Mouse (Mus musculus) spleen, postnatal 36 days (tissue): ENCODE data around the gene Pip5k1a.
"Not testable (repeated sequence)": the region's sequence is repeated elsewhere in the genome, so short reads cannot be mapped to it uniquely, and the experiment has no call there.

Source experiments
- DNase-seq, 2 experiments: peaks; one replicate each; pipeline ENCODE4 v3.0.0; 2022; ENCODE audit warnings: low spot score in 2 of 2, mixed read lengths in 1 of 2

Gene Pip5k1a

GRCm38 (mm10) chr3:95106338-95107117 is at the start of gene Pip5k1a:
Gene Pip5k1a, minus strand, starts transcription at chr3:95106930.
- DNase-seq: peak; percentile 94 to 96

DNA sequence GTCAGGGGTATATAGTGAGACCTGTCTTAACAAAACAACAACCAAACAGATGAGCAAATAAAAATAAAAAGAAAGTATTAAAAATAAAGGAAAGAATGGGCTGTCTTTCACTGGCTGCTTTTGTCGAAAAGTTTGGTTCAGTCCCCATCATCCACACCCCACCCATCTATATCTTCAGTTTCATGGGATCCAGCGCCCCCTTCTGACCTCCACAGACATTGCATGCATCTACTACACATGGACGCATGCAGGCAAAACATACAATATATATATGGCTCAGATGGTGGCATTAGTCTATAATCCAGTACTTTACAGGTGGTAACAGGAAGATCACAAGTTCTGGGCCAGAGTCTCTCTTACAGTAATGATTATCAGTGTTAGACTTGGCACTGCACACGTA is 47.1 kb upstream of the Pip5k1a start:
- DNase-seq: peak; percentile 57 to 66

GRCm38 (mm10) chr3:95147924-95148323 is 41.2 kb upstream of the Pip5k1a start:
- DNase-seq: no peak

DNA sequence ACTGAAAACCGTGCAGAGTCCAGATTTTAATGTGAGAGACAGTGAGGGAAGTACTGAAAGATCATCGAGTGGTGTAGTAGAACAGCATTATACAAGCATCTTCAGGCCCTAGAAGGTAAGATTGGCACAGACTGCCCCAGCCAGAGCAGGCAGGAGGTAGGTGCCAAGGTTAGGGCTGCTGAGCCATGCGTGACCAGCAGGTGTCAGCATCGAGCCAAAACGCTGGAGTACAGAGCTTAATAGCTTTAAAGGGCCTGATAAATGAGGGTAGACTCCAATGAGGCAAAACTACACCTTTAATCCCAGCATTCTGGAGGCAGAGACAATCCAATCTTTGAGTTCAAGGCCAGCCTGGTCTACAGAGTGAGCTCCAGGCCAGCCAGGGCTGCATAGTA is 35.9 kb upstream of the Pip5k1a start:
- DNase-seq: peak; percentile 84 to 87

DNA sequence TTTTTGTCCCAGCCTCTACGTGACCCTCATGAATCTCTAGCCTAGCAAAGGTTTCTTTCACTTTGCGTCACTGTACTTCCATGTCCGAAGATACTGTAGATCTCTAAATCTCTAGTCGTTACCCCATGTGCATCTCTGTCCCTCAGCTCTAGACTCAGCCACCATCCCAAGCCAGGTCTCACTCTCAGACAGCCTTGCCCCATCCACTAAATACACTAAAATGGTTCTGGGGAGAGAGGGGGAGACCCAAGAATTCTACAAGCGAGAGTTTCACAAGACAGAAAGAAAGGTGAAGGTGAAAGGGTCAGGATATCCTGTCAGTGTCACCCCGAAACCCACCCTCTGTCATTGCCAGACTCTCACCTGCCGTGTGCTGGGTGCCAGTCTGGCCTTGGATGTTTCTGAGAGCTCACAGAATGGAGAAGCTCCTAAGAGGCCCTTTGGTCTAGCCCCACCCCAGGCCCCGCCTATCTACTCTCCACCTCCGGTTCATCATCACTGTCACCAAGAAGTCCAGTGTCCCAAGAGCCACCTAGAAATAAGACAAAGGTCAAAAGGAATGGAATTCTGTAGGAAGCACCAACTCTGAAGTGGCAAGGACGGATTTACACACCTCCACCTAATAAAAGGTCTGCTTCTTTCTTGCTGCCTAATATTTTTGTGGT is 35.4 kb upstream of the Pip5k1a start, which contains the start of gene Tnfaip8l2:
Tnfaip8l2 (minus strand) TSS at position 409 of the 665 bp plus-strand sequence.
- peak; percentile 84 to 88 for DNase-seq

DNA sequence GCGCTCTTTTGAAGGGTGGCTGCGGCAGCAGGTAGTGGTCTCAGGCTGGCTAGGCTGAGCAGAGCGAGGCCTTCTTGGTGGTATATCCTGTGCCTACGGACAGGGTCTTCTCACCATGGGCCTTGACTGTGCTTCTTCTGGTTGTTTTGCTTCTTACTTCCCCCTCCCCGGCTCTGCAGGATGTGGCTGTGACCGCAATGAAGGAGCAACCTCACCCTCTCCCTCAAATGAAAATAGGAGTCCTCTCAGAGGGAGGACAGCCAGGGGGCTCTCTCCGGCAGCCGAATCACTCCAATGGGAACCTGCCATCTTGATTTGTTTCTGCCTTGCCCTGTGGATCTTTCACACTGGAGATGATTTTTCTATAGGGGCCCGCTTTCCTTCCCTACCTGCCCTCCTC is 34.7 kb upstream of the Pip5k1a start:
- DNase-seq: peak; percentile 85

DNA sequence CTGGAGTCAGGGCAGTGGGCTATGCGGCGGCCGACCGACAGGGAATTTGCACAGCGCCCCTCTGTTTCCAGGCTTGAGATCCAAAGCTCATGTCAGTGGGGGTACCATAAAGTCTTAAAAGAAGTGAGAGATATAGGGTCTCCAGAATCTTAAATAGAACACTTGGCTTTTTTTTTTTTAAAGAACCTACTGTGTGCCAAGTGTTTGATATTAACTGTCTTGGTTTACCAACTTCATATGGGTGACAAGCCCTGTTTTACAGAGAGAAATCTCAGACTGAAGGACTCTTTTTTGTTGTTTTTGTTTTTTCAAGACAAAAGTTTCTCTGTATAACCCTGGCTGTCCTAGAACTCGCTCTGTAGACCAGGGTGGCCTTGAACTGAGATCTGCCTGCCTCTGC is 34.1 kb upstream of the Pip5k1a start:
- no peak for DNase-seq

DNA sequence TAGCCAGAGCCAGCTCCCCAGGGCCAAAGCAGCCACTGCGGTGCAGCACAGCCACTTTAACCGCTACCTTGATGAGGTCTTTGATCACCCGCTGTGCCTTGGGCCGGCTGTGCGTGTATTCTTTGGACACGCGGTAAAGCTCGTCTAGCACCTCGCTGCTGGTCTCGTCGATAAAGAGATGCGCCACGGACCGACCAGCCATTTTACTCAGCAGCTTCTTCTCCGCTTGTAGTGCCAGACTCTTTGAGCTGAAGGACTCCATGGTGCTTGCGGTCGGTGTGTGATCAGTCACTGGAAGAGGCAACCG is 33.5 kb upstream of the Pip5k1a start:
- no peak for DNase-seq

DNA sequence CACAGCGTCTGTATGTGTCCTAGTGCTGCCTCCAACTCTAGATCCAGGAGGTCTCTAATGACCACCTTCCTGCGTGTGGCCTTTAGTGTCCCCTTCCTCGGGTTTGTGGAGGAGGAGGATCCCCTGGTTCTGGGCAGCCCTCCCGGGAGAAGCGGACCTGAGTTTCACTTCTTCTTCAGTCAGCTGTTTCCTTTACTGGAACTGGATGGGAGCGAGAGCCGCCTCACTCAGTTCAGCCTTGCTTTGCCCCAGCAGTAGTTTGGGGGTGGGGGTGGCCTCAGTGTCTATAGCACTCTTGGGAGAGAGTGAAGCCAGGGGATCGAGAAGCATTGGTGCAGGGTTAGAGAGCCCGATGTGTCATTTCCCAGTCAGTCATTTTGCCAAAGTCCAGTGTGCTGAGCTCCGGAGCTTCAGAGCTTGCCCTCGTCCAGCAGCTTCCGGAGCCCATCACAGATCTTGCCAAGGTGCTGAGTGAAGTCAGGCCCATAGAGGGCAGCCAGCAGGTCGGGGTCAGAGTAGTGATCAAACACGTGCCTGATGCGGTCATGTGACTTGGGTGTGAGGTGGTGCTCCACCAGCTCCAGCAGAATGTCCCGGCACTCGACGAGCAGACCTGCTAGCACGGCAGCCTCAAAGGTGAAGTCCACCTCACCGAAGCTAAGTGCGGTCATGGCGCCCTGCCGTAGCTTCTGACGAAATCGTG is 33.0 kb upstream of the Pip5k1a start:
- DNase-seq: peak; percentile 35

DNA sequence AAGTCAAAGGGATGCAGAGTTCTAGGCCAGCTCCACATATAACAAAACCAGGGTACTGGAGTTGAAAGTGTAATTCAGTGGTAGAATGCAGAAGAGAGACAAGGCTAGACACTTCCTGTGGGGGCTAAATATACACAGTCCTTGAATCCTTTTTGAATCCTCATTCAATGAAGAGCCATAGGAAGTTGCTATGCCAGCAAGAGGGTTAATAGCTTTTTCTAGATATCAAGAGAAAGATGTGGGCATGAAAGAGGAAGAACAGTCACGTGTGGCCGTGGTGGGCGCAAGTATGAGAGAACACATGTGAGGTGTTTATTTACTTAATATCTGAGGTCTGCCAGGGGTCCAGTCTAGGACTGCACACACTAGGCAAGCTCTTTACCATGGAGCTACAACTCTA is 29.6 kb upstream of the Pip5k1a start:
- peak; percentile 50 to 55 for DNase-seq

DNA sequence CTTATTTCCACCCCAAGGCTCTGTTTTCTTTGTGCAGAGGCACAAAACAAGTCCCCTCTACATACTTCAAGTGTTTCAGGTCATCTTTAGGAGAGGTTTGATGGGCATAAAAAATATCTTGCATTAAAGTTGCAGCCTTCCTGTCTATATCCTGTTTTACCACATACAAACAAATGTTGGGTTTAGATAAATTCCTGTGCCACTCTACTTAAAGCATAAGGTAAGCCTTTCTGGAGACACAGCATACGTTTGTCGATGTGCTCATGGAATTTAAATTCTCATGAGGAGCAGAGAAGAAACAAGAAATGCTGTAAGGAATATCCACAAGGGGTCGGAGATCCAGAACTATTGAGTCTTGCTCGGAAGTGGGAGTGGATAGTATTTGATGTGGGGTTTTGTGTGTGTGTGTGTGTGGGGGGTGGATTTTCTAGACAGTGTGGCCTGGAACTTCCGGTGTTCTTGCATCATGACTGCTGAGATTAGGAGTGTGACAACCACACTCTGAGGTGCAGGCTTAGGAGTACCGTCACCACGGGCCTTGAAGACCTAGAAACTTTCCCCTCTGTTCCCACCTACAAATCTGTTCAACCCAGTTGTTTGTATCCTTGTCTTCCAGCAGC is 28.8 kb upstream of the Pip5k1a start:
- peak; percentile 34 to 52 for DNase-seq

DNA sequence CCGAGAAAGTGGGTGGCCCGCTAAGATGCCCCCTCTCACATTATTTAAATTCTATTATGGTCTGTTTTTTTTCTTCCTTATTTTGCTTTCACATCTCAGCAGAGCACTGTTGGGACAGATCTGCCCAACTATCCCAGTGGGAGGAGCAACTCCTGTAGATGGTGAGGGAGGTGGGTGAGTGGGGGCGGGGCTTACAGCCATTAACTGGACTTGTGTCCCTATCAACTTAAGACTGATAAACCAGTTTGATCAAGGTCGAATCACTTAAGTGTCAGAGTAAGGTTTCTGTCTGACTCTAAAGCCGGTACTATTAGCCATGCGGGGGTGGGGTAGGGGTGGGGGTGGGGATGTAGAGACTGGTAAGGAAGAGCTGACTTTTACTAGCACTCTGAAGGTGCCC is 28.3 kb upstream of the Pip5k1a start:
- peak; percentile 61 to 78 for DNase-seq

DNA sequence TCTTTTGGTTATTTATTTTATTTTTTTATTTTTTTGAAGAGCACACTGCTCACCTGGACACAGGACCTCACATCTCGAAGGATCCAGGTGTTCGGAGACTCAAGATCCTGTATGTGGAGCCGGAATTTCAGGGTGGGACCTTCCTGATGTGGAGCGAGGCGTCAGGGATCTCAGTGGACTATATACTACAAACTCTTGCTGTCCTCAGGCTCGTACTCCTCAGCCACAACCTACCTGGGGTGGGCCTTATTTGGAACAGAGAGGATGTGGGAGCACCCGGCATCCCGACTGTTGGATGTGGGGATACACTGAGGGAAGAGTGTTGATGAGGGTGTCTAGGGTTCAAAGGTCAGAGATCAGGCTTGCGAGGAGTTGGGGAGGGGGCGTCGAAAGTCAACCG is 27.4 kb upstream of the Pip5k1a start:
- DNase-seq: not testable (repeated sequence)

- DNase-seq: peak; percentile 94 to 97
Measured at GRCm38 (mm10) chr3:95133680-95134101, 27.0 kb upstream of the Pip5k1a start, which contains the start of the genes Scnm1 and Lysmd1. Gene Scnm1, minus strand, starts transcription at chr3:95134011. Gene Lysmd1, plus strand, starts transcription at chr3:95134088.

GRCm38 (mm10) chr3:95133176-95133575 is 26.4 kb upstream of the Pip5k1a start:
- DNase-seq: no peak

DNA sequence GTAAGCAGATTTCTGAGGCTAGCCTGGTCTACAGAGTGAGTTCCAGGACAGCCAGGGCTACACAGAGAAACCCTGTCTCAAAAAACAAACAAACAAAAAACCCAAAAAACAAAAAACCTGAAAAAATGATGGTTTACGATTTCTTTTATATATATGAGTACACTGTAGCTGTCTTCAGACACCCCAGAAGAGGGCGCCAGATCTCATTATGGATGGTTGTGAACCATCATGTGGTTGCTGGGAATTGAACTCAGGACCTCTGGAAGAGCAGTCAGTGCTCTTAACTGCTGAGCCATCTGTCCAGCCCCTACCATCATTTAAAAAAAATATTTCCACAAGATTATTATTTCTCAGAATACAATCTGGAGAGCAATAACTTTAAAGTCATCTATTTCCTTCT is 25.7 kb upstream of the Pip5k1a start:
- not testable (repeated sequence) for DNase-seq

DNA sequence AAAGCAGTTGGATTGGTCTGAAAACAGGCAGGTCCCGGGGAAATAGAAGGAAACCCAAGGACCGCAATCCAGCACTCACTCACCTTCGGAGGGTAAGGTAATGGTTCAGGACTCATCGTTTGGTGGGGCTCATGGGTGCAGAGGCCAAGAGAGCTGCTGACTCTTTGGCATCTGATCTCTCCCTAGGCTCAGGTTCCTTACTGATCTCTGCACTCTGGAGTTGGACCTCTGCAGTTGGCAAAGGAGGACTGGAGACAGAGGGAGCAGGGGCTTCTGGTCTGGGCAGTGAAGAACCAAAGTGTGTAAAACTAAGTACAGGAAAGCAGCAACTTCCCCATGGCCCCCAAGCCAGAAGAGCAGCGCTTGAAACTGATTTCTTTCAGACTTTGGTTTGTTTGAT is 23.4 kb upstream of the Pip5k1a start:
- DNase-seq: no peak

GRCm38 (mm10) chr3:95129226-95129651 is 22.5 kb upstream of the Pip5k1a start:
- DNase-seq: no peak

DNA sequence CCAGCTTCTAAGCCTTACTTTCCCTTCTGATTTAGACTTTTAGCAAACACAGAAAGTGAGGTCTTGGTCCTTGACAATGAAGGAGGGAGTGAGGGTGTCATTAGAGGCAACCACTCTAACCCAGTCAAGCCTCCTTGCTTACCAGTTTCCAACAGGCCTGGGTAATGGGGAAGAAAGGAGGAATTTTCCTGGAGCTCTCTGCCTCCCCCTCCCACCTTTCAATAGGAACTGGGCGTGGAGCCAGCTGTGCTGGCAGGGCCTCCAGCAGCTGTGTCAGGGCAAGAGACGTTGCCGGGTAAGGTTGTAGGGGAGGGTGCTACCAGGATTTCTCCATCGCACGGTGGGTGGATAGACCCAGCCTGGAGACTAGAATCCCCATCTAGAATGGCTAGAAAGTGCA is 18.2 kb upstream of the Pip5k1a start:
- DNase-seq: no peak

GRCm38 (mm10) chr3:95124246-95124645 is 17.5 kb upstream of the Pip5k1a start, which contains the start of gene Tmod4:
Gene Tmod4, plus strand, starts transcription at chr3:95124476.
- no peak for DNase-seq

DNA sequence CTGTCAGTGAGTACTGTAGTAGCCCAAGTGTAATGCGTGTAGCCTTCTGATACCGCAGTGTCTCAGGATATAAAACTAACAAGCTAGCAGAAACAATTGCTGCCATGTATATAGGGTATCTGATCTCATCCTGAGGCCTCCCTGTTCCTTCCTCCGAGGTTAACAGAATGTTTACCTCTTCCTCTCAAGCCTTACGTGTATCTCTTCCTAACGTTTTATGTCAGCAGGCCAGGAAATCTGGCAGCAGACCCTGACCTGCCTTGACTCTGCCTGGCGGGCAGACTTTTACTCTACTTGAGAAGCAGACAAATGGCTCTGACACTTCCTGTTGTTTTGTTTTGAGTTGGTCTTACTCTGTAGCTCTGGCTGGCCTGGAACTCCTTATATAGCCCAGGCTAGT is 14.8 kb upstream of the Pip5k1a start:
- DNase-seq: no peak

DNA sequence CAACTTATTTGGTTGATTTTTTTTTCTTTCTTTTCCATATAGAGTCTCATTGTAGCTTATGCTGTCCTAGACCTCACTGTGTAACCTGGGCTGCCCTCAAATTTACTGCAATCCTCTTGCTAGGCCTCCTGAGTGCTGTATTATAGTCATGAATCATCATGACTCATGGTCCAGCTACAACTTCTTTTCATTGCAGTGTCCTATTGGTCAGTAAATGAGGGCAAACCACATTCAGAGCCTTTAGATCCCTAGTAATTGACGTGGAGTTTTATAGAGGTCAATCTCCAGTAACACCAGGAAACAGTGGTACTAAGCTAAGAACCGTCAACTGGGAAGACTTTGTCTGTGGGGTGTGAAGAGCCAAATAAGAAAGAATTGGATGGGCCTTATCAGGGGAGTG is 11.0 kb upstream of the Pip5k1a start:
- DNase-seq: no peak
